Mouse (Mus musculus): Measurements from ENCODE around the gene 2700081O15Rik. TPM values are rescaled to one million over a fixed set of nuclear protein-coding genes. Genes with fewer than 3 reads are reported as not detected.
"Not testable (repeated sequence)": the region's sequence is repeated elsewhere in the genome, so short reads cannot be mapped to it uniquely, and the experiment has no call there.

Gene 2700081O15Rik
- 10 to 100 TPM; 29.6 to 37.6 TPM for total RNA-seq (2021)
- long read RNA-seq, experiment 1, full-length matches to known transcripts = 15 of 41 reads
- long read RNA-seq, experiment 1, partial matches to known transcripts = 4 of 41 reads
- long read RNA-seq, experiment 1, other reads (novel, unspliced or antisense) = 22 of 41 reads
- long read RNA-seq, experiment 2, full-length matches to known transcripts = 21 of 32 reads
- long read RNA-seq, experiment 2, partial matches to known transcripts = 2 of 32 reads
- long read RNA-seq, experiment 2, other reads (novel, unspliced or antisense) = 9 of 32 reads

DNA sequence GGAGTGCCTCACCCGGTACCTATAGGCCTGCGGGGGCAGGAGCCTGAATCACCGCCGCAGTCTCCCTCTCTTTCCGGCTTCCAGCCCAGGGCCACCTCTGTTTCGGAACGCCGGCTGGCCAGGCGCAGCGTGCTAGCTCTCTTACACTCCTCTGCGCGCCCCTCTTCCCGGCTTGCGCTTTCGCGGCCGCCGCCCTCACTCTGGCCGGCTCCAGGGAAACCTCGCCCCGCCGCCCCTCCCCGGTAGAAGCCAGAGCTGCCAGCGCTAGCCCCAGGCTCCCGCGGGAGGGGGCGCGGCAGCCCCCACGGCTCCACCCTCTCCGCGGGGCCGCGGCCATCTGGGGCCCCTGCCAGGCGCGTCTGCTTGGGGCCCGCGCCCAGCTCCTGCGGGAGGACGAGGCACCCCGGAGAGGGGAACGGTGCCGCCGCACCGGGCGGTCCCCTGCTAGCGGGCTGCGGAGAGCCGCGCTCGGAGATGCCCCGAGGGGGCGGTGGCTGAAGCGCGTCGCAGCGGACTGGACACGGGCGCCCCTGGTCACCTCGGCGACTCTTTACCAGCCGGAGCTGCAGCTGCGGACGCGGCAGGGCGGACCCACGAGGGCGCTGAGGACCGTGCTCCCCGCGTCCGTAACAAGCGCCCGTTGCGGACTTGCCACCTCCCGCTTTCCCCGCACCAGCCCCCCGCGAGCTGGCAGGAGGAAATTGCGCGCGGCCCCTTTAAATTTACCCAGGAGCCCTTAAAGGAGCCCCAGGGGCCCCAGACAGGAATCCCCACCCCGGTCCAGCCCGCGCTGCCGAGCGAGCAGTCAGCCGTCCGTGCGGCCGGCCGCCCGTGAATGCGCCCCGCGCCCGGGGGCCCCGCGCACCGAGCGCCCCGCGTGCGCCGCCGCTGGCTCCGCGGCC lies at the start of gene 2700081O15Rik:
TSS of gene 2700081O15Rik (plus strand) at position 792 of the 902 bp plus-strand sequence.
- peak; percentile 85 for DNase-seq

DNA sequence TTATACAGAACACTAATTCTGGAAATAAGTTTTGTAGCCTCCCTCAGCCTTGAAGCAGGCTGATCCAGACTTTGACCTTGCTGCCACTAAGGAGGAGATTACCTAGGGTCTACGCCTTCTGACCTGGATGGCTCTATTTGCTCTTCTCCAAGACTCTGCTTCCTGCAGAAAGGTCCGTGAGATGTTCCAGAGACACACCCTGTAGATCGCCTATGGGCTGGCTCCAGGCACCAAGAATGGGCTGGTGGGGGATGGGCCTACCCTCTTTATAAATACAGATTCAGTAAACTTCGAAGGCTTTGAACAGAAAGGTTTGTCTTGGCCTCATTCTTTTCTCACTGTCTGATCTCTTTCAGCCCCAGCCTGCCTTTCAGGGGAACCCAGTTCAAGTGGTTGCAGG lies 48.0 kb upstream of the 2700081O15Rik start:
- not testable (repeated sequence) for DNase-seq

DNA sequence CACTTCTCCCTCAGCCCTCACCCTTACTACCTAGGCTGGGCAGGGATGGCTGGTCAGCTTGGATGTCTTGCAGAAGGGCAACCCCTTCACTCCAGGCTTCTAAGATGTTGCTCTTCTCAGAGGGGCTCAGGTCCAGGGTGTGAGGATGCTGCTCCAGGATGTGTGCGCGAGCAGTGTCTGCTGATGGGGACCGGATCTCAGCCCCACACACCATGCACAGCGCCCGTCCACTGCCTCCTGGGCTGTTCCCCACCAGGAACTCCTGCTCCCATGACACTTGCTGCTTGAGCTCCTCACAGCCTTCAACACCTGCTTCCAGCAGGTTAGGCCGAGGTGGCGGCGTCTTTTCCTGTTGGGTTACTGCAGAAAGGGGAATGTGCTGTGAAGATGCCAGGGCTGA lies 42.9 kb upstream of the 2700081O15Rik start:
- DNase-seq = no peak

DNA sequence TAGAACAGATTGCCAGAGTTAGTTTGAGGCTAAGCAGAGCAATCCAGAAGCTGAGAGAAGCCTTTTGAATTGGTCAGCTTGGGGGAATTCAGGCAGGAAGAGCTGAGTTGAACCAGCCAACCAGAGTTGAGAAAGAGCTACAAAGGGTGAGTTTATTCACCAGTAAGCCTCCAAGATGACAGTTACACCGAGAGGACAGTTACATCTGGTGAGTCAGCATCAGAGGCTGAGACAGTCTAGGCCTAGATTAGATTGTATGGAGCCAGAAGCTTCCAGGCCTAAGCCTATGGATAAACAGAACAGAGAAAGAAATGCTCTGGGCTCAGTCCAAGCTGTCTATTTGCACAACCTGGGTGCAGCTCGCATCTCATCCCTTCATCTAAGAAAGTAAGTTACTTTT lies 39.8 kb upstream of the 2700081O15Rik start:
- DNase-seq = no peak

DNA sequence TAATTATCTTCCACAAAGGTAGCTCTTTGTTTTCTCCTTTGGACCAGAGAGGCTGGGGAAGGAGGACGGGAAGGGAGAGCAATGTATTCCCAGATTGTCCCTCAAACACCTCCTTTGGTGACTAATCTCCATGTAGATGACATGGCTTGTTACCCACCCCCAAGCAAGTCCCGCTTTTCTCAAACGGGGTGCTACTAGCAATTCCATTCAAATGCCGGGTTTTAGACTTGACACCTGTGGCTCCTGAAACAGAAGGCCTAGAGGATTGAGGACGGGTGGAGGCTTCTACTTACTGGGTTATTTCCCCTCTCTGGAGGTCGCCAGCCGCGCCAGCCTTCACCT lies 35.5 kb upstream of the 2700081O15Rik start:
- DNase-seq = no peak

DNA sequence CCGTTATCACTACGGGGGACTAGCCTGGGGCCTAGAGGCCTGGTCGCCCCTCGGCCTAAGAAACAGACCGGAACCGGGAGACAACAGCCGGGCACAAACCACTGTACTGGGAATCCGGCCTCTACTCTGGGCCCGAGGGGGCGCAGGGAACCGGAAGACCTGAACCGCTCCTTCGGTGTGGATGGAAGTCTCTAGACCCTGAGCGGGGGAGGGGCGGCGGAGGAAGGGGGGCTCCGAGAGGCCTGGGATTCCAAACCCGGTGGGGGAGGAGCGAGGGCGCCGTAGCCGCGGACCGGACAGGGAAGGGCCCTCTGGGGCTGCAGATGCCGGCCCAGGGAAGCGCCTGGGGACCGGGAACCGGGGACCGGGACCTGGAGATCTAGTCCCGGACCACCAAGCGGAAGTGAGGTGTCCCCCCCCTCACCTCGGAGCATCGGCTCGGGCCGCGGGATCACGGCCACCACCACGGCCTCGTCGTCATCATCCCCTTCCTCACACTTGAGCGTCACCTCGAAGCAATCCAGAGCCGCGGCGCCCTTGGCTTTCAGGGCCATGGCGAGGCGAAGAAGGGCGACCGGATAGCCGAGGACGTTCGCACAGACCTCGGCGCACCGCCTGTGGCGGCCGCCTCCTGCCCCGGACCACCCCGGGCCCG lies 35.0 kb upstream of the 2700081O15Rik start:
- DNase-seq = peak; percentile 80

DNA sequence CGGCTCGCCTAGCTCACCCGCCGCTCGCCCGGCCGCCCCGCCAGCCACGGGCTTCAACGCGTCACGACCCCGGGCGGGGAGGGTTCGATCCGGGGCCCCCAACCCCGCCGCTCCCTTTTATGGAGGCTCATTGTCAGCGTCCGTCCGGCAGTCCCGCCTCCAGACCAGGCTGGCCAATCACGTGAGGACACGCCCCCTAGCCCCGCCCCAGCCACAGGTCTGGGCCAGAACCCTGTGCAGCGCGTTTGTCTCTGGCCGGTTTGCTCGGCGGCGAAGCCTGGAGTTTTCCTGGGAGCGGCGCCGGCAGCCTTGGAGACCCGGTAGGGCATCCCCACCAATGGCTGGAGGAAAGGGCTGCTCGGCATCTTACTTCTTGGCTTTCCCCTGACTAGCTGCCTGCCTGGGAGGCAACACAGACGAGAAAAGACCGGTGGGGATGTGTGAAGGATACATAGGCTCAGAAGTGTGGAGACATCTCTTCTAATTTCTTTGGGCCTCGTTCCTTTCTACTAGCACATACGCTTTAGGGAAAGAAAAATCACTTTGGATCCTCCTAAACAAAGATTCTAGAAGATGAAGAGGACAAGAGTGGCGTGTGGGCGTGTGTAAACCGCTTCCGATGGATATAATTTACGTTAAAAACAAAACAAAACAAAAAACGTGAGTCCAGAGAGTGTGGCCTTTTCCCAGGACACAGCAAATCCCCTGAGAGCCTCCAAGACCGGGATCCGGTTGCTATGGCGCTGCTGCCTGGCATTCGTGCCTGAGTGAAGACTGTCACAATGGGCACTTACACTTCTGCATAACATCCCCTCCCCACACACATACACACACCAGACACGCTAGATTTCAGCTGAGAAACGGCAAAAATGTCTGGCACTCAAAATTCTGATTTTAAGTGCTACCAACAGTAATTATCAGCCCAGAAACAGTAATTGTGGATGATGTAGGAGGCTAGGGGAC lies 34.2 kb upstream of the 2700081O15Rik start, which contains the start of gene Spindoc:
TSS of gene Spindoc (minus strand) at position 92 of the 963 bp plus-strand sequence.
- DNase-seq = peak; percentile 100

DNA sequence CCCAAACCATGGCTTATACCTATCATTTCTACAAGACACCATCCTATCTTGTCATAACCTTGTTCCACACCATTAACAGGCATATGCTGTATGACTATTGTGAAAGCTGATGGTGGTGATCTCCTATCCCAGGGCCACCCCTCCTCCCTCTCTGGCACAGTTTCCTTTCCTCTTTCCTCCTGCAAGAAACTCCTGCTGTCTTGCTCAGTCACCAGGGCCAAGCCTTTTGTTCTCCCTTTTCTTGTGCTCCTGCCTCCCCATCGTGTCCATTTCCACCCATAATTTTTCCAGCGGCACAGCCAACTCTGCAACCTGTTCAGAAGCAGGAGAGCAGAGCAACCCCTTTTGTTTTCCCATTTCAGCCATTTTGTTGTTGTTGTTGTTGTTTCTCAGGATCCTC lies 31.4 kb upstream of the 2700081O15Rik start:
- no peak for DNase-seq

DNA sequence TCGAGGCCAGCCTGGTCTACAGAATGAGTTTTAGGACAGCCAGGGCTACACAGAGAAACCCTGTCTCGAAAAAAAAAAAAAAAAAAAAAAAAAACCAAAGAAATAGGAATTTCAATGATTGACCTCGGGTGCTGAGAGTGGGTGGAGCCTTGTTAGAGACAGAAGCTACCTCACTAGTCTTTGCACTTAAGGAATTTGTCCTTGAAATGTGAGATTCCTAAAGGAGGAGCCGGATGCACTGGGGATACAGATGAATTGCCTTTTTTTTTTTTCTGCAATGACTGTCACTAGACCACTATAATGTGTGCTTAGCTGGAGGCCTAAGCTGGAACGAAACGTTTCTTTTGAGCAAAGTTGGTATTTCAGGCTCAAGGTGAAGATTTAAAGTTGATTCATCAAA lies 28.9 kb upstream of the 2700081O15Rik start:
- no peak for DNase-seq

DNA sequence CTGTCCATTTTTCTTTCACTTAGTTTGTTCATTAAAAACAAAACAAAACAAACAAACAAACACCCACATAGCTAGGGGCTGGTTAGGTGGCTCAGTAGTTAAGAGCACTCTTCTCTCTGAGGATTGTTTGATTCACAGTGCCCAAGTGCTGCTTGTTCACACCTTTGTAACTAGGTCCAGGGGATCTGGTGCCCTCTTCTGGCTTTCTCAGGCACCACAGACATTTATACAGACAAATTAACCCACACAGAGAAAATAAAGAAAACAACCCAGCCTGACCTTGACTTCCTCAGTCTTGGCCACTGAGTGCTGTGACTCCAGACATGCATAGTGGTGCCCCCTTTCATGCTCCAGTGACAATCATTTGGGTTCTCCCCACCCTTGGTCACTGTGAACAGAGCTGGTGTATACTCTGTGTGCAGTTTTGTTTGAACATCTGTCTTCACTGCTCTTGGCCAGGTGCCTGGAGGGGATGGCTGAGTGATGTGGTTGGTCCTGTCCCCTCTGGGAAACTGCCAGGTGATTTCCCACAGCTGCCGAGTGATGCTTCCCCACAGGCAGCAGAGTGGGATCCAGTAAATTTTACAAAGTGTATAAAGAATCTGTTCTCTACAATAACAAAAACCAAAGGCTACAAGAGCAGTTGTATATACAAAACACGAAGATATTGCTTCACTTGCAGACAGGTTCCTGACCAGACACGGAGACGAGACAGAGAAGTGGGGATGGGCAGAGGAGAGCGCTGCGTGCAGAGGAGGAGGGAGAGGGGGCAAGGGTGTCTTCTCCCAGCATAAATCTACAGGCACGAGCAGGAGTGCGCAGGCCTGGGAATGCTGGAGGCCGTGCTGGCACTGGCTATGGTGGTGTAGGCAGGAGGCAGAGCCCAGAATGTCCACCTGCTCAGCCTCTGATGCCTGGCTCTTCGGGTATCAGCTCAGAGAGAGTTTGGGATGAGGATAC lies 20.3 kb upstream of the 2700081O15Rik start:
- peak; percentile 14 for DNase-seq

DNA sequence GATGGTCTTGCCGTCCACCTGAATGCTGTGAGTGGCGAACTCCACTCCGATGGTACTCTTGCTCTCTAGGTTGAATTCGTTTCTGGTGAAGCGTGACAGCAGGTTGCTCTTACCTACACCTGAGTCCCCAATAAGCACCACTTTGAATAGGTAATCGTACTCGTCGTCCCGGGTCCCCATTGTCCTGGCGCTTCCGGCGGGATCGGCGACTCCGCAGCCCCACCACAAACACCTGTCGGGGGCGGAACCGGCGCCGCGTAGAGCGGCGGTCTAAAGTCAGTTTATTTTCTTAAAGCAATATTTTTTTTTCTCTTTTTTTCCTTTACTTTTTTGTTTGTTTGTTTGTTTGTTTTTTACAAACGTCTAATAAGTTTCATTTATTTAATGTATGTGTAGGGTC lies 18.5 kb upstream of the 2700081O15Rik start:
- DNase-seq = not testable (repeated sequence)

DNA sequence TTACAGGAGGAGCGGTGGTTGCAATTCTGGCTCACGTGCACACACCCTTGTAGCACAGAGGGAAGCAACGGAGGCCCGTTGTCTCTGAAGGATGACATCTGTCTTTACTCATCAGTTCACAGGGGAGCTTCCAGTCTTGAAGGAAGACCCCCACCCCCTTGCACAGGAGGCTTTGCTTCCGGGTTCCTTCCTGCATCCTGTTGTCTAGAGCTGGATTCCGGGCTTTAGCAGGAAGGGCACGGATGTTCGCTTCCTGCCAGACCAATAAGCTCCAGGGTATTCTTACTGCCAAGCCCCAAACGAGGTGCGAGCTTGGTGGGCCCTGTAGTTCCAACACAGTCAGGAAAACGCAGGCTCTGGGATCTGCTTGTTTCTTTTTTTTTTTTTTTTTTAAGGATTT lies 16.8 kb upstream of the 2700081O15Rik start:
- DNase-seq = peak; percentile 24

DNA sequence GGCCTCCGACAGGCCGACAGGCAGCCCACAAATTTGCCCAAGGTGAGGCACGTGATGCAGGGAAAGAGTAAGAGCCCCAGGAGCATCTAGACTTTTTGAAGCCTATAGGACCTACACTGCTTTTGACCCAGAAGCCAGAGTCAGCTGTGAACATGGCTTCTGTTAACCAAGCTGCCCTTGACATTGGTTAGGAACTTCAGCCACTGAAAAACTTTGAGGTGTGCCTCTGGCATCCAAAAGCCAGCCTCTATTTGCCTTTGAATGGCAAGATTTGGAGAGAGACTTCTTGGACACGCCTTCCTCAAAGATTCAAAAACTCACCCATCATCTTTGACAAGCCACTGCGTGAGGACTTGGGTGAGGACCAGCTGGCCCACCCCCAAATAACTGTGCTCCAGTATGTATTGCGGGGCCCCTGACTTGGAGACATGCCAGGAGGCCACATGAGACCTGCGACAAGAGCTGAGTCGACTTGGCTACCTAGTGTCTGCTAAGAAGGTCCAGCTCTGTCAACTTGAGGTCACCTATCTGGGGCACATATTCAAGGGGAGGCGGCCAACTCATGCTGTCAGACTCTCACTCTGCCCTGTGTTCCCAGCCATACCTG lies 12.7 kb upstream of the 2700081O15Rik start:
- peak; percentile 53 for DNase-seq

DNA sequence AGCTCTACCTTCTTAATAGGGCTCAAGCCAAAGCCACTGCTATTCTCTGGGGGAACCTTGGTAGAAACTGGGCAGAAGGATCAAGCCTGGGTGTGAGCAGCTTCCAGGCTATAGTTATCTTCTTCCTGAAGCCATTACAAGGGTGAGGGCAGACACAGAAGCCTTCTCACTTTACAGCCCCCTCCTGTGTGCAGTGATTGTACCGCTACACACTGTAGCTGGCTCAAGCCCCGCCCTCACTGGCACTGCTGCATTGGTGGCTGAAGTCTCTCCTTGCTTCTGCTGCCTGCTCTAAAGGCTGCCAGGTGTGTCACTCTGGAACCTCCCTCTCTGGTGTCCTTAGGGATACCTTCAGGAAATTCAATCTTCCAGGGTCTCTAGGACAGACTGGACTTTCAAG lies 5.1 kb upstream of the 2700081O15Rik start:
- peak; percentile 11 for DNase-seq

DNA sequence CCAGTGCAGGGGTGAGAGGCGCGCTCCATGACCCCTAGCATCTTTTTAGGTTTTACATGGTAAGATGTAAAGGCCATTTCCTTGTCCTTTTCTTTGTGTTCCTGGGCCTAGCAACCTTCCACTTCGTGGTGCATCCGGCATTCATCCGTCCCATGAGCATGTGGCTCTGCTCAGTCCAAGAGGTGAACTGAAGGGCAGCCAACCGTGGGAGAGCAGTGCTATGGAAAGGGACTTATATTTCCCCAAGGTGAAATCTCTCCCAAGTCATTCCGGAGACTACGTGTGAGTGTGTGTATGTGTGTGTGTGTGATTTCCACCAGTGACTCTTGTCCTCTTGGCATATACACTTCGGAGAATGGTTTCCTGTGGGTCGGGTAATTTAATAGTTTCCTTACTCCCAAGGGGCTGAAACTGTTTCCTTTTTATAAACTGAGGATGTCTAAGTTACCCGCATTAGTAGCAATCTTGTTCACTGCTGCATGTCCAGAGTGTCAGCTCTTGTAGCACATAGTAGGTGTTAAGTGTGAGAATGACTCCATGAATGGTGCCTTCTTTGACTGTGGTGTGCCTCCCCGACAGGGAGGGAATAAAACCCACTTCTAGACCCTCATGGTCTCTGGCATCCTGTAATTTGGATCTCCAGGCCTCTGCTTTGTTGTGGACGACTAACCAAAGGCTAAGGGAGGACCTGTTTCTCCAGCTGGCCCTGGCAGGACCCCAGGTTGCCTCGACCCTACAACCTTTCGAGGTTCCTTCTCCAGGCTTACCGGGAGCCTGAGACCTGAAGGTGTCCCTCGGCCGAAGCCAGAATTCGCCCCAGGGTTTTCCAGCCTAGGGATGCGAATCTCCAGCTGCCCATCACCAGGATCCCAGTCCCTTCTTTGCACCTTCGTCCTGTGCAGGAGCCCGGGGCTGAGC lies 1.2 kb upstream of the 2700081O15Rik start:
- DNase-seq = peak; percentile 40

DNA sequence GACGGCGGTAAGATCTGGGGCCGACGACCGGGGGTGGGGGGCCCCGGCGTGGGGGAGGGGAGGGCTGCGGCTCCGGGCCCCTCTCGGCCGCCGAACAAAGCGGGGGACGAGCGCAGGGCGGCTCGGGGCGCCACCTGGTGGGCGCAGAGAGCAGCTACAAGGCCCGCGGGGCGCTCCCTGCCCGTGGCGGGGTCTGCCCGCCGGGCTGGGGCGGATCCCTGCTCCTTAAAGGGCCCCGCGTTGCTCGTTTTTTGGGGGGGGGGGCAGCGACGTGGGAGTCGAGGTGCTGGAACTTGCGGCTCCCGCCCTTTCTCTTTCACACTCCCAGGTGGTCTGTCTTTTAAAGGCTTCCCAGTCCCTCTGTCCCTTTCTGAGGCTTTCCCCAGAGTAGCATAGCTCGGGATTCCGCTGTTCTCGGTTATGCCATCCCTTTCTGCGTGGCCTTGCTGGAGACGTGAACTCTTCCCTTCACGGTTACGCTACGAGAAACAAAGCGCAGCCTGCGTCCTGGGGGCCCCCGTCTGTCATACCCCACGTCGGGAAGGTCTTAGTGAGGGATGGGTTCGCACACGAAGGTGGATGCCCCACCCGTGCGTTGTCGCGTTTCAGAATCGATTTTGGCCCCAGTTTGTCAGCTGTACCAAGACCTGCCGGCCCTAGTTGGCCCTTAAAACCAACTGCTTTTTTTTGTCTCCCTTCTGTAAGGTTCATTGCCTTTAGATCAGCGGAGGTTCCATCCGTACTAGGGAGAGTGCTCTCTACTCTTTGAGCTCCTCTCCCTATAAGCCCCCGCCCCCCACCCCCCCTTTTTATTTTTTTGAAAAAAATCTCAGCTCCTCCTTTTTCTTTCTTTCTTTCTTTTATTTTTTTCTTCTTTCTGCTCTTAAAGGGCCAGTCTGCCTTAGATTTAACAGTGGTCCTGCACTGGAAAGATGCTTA lies 755 bp downstream of the 2700081O15Rik start:
- DNase-seq = peak; percentile 92

DNA sequence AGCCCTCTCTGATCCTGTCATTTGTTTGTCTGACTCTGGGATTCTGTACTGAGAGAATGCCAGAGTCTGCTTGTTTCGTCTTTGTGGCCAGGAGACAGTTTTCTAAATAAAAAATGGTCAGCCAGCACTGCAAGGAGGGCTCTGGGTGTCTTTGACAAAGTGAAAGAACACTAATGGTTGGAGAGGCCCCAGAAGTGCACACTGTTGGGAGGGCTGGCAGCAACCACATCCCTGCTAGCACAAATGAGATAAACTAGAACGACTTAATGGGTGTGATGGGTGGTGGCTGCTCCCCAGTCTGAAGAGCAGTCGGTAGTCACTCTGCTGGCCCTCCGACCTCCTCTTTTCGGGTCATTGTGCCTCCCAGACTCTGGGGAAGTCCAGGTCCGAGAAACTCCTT lies 1.7 kb downstream of the 2700081O15Rik start:
- DNase-seq = no peak

DNA sequence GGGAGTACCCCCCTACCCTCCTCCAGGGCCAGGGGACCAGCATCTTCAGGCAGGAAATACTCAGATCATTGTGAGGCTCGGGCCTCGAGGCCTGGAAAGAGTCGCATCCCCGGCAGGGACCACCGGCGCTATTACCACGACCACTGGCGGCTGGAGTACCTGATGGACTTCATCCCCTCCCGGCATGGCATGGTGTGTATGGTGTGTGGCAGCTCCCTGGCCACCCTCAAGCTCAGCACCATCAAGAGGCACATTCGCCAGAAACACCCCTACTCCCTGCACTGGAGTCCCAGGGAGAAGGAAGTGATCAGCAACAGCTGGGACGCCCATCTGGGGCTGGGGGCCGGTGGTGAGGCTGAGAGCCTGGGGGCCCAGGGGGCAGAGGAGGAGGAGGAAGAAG lies 2.7 kb downstream of the 2700081O15Rik start:
- DNase-seq = no peak
